Mouse (Mus musculus) cortical plate, adult 2 months (tissue): ENCODE measurements around the gene Tnpo3.

Experiments
- CTCF ChIP-seq: fragments of 200-500 bp; IDR thresholded peaks from 2 replicates; pipeline ENCODE4 v1.5.1; 2011; ENCODE audit warnings: mild to moderate bottlenecking, control low read depth, low read length; ENCODE audit not compliant: insufficient read depth; ENCODE audit errors: extremely low read depth
- POLR2A ChIP-seq: fragments of 200-500 bp; IDR thresholded peaks from 2 replicates; pipeline ENCODE4 v1.6.1; 2011; ENCODE audit warnings: mild to moderate bottlenecking, low read length, control low read depth; ENCODE audit not compliant: insufficient read depth; ENCODE audit errors: extremely low read depth

DNA sequence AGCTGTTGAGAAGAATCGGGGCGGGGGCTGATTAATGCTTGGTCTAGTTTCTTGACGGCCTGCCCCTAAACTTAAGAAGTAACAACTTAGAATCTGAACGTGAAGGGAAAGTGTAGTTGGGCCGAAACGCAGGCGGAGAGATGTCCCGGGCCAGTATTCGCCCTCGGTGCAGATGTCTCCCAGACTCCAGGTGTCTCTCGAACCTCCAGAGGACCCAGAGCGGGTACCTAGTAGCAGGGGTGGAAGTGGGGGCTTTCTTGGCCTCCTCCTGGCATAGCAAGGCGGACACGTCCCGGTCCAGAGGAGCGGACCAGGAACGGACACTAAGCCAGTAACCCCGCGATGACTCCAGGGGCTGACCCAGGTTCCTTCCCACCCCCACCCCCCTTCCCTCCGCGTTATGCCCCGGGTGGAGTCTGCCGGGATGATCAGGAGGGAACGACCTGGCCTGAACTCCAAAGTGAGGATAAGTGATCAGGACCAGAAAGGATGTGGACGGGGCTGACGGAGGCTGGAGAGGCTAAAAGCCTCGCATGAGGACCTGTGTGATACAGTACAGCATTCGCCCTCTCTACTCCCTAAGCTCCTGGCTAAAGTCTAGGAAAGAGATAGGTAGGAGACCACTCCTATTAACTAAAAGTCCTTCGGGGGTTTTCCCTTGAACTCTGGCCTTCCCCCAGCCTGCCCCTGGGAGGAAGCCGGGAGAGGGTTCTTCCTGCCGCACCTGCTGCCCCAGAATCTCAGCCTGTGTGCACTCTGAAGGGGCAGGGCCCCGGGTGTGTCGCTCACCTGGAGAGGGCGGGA is 82.1 kb downstream of the Tnpo3 start:
- no peak for TF ChIP-seq CTCF
- TF ChIP-seq POLR2A = no peak
